Mouse (Mus musculus) myocyte (in vitro differentiated cells): ENCODE measurements around the gene Gm1043. TPM values are rescaled to one million over a fixed set of nuclear protein-coding genes. Genes with fewer than 3 reads are reported as not detected.

Source experiments
- H3K27me3 ChIP-seq: one replicate; pipeline ENCODE4 v1.6.1; 2011; ENCODE audit not compliant: control insufficient read depth, insufficient read depth, insufficient read length
- H3K36me3 ChIP-seq: one replicate; pipeline ENCODE4 v1.6.1; 2011; ENCODE audit not compliant: control insufficient read depth, insufficient read depth
- H3K4me2 ChIP-seq: one replicate; pipeline ENCODE4 v1.6.1; 2011; ENCODE audit warnings: low read depth, control low read depth
- H3K4me3 ChIP-seq: one replicate; pipeline ENCODE4 v1.5.1; 2011; ENCODE audit warnings: mild to moderate bottlenecking, control low read depth, moderate library complexity
- H3K79me2 ChIP-seq: one replicate; pipeline ENCODE4 v1.6.1; 2011; ENCODE audit not compliant: control insufficient read depth, insufficient read depth
- H3ac ChIP-seq: one replicate; pipeline ENCODE4 v1.6.1; 2011; ENCODE audit not compliant: control insufficient read depth, insufficient read length
- CEBPB ChIP-seq: IDR thresholded peaks from 2 replicates; pipeline ENCODE4 v1.6.1; 2011; ENCODE audit warnings: mild to moderate bottlenecking, moderate library complexity; ENCODE audit not compliant: poor library complexity, insufficient read depth, severe bottlenecking
- E2F4 ChIP-seq: IDR thresholded peaks from one replicate; pipeline ENCODE4 v1.6.1; 2011; ENCODE audit warnings: mild to moderate bottlenecking, control low read depth, moderate library complexity; ENCODE audit not compliant: insufficient read depth
- MAX ChIP-seq: IDR thresholded peaks from one replicate; pipeline ENCODE4 v1.6.1; 2011; ENCODE audit warnings: low read depth, mild to moderate bottlenecking, control low read depth
- MYOD1 ChIP-seq, 3 experiments: IDR thresholded peaks; one replicate each; pipeline ENCODE4 v1.6.1; 2011; ENCODE audit warnings: control low read depth in 2 of 3, low read depth in 2 of 3, mild to moderate bottlenecking in 2 of 3, moderate library complexity in 1 of 3; ENCODE audit not compliant: insufficient read length in 2 of 3, control insufficient read depth in 1 of 3
- MYOG ChIP-seq, 3 experiments: IDR thresholded peaks; one replicate each; pipeline ENCODE4 v1.6.1; 2011; ENCODE audit warnings: control low read depth in 2 of 3, low read depth in 2 of 3, mild to moderate bottlenecking in 2 of 3; ENCODE audit not compliant: insufficient read length in 2 of 3, control insufficient read depth in 1 of 3, insufficient read depth in 1 of 3
- POLR2A ChIP-seq: IDR thresholded peaks from one replicate; pipeline ENCODE4 v1.6.1; 2011; ENCODE audit warnings: low read depth, mild to moderate bottlenecking, control low read depth, moderate library complexity; ENCODE audit not compliant: insufficient read length
- POLR2AphosphoS2 ChIP-seq: IDR thresholded peaks from one replicate; pipeline ENCODE4 v1.6.1; 2011; ENCODE audit warnings: low read depth, control low read depth; ENCODE audit not compliant: insufficient read length
- REST ChIP-seq: IDR thresholded peaks from one replicate; pipeline ENCODE4 v1.6.1; 2011; ENCODE audit warnings: mild to moderate bottlenecking, control low read depth, moderate library complexity; ENCODE audit not compliant: insufficient read depth, insufficient read length
- SRF ChIP-seq: IDR thresholded peaks from one replicate; pipeline ENCODE4 v1.6.1; 2011; ENCODE audit warnings: low read depth; ENCODE audit not compliant: control insufficient read depth, insufficient read length
- TCF12 ChIP-seq: IDR thresholded peaks from one replicate; pipeline ENCODE4 v1.6.1; 2011; ENCODE audit warnings: mild to moderate bottlenecking, control low read depth; ENCODE audit not compliant: poor library complexity, insufficient read depth, severe bottlenecking
- TCF3 ChIP-seq: IDR thresholded peaks from one replicate; pipeline ENCODE4 v1.6.1; 2011; ENCODE audit warnings: low read depth, control low read depth; ENCODE audit not compliant: insufficient read length
- USF1 ChIP-seq: IDR thresholded peaks from one replicate; pipeline ENCODE4 v1.6.1; 2011; ENCODE audit warnings: low read depth, mild to moderate bottlenecking, control low read depth, moderate library complexity
- polyA plus RNA-seq: library from polyadenylated mRNA; unstranded; fragments of >200 nt; fragmentation: generic; extraction: Trizol; gene quantifications from one replicate; pipeline ENCODE4 v1.2.1, GENCODE M21; 2012; ENCODE audit warnings: missing spikeins

Gm1043 gene
- polyA plus RNA-seq, 1 experiment = not detected

- Histone ChIP-seq H3K36me3 (no peaks in the 10 kb centered on the region), H3K27me3 (peaks cover 57% of the 10 kb centered on the region), H3K79me2 (no peaks in the 10 kb centered on the region), H3K4me2 (no peak overlapping the region), H3K4me3 (no peak overlapping the region), H3ac (no peak overlapping the region)
- no peak for TF ChIP-seq TCF3
- no peak for TF ChIP-seq SRF
- TF ChIP-seq MYOD1 (IDR thresholded peaks at IDR 0.05; ENCODE audit: control insufficient read depth in 1 of 3, insufficient read length in 2 of 3, low read depth in 2 of 3) = no peak
- no peak for TF ChIP-seq E2F4
- TF ChIP-seq POLR2A = no peak
- TF ChIP-seq POLR2AphosphoS2 = no peak
These were observed 9.8 kb downstream of the Gm1043 start for GRCm38 (mm10) chr5:37094941-37095340.

- Histone ChIP-seq H3K79me2 (no peaks in the 10 kb centered on the region), H3K4me2 (no peak overlapping the region), H3K36me3 (no peaks in the 10 kb centered on the region), H3ac (no peak overlapping the region), H3K4me3 (no peak overlapping the region), H3K27me3 (peaks cover 46% of the 10 kb centered on the region)
- no peak for TF ChIP-seq REST
- TF ChIP-seq POLR2AphosphoS2 = no peak
- TF ChIP-seq MYOG (IDR thresholded peaks at IDR 0.05; ENCODE audit: control insufficient read depth in 1 of 3, insufficient read depth in 1 of 3, insufficient read length in 2 of 3, low read depth in 2 of 3) = no peak
- TF ChIP-seq TCF12 = no peak
These were observed 12.4 kb downstream of the Gm1043 start for GRCm38 (mm10) chr5:37097591-37097990.

GRCm38 (mm10) chr5:37100813-37101212 is 15.6 kb downstream of the Gm1043 start:
- Histone ChIP-seq H3K4me3 (no peak overlapping the region), H3ac (no peak overlapping the region), H3K79me2 (no peaks in the 10 kb centered on the region), H3K36me3 (no peaks in the 10 kb centered on the region), H3K4me2 (no peak overlapping the region), H3K27me3 (peaks cover 62% of the 10 kb centered on the region)
- no peak for TF ChIP-seq MYOG (IDR thresholded peaks at IDR 0.05; ENCODE audit: control insufficient read depth in 1 of 3, insufficient read depth in 1 of 3, insufficient read length in 2 of 3, low read depth in 2 of 3)
- TF ChIP-seq TCF12 = no peak
- no peak for TF ChIP-seq POLR2A
- no peak for TF ChIP-seq SRF
- no peak for TF ChIP-seq TCF3
- no peak for TF ChIP-seq POLR2AphosphoS2
- no peak for TF ChIP-seq CEBPB
- no peak for TF ChIP-seq E2F4
- no peak for TF ChIP-seq REST
- no peak for TF ChIP-seq USF1
- TF ChIP-seq MAX = no peak
- no peak for TF ChIP-seq MYOD1 (IDR thresholded peaks at IDR 0.05; ENCODE audit: control insufficient read depth in 1 of 3, insufficient read length in 2 of 3, low read depth in 2 of 3)

- Histone ChIP-seq H3K79me2 (no peaks in the 10 kb centered on the region), H3K27me3 (peaks cover 70% of the 10 kb centered on the region), H3ac (no peak overlapping the region), H3K4me3 (no peak overlapping the region), H3K36me3 (no peaks in the 10 kb centered on the region), H3K4me2 (no peak overlapping the region)
- TF ChIP-seq CEBPB = no peak
- TF ChIP-seq USF1 = no peak
- no peak for TF ChIP-seq POLR2AphosphoS2
- no peak for TF ChIP-seq SRF
- TF ChIP-seq POLR2A = no peak
- TF ChIP-seq TCF3 = no peak
- no peak for TF ChIP-seq TCF12
- no peak for TF ChIP-seq MYOG (IDR thresholded peaks at IDR 0.05; ENCODE audit: control insufficient read depth in 1 of 3, insufficient read depth in 1 of 3, insufficient read length in 2 of 3, low read depth in 2 of 3)
- TF ChIP-seq E2F4 = no peak
- TF ChIP-seq MYOD1 (IDR thresholded peaks at IDR 0.05; ENCODE audit: control insufficient read depth in 1 of 3, insufficient read length in 2 of 3, low read depth in 2 of 3) = no peak
- no peak for TF ChIP-seq REST
These were observed 16.5 kb downstream of the Gm1043 start for GRCm38 (mm10) chr5:37101631-37102030.

GRCm38 (mm10) chr5:37102056-37102455 is 16.9 kb downstream of the Gm1043 start:
- Histone ChIP-seq H3ac (no peak overlapping the region), H3K27me3 (peaks cover 74% of the 10 kb centered on the region)
- peak in 2 of 3 experiments; percentile 21 to 28 for TF ChIP-seq MYOG (IDR thresholded peaks at IDR 0.05; ENCODE audit: control insufficient read depth in 1 of 3, insufficient read depth in 1 of 3, insufficient read length in 2 of 3, low read depth in 2 of 3)
- no peak for TF ChIP-seq USF1

More at GRCm38 (mm10) chr5:37102056-37102455, 16.9 kb downstream of the Gm1043 start:
- Histone ChIP-seq H3K36me3 (no peaks in the 10 kb centered on the region), H3K4me3 (no peak overlapping the region), H3K79me2 (no peaks in the 10 kb centered on the region), H3K4me2 (no peak overlapping the region)
